Comparison of ENCODE assay signal across 10 mouse cellular contexts in genomic region chr17:47946921-47947420, GRCm38 (mm10). TPM values are rescaled to one million over a fixed set of nuclear protein-coding genes. Genes with fewer than 3 reads are reported as not detected.
DNase-seq lines count a peak whose midpoint lies in the region; ATAC-seq lines count a peak whose summit lies in the region.
"Had no signal": no experiment of that assay in that cellular context is flagged by ENCODE, and none has a peak within 500 bp of the region (broad histone marks: within the 10 kb centered on the region; RNA-seq: fewer than 3 reads in every experiment).

No protein-coding gene starts in this region.

- no peak overlapping the region for H3K9ac ChIP-seq in forebrain, embryonic 14.5 days (ENCODE audit: low read length)
- H3K9ac ChIP-seq in lung, embryonic 15.5 days: peak overlapping the region; percentile 32; the same call in 1 of the 2 replicates

- H3K27me3 ChIP-seq in forebrain, embryonic 14.5 days (replicated peaks; ENCODE audit: control insufficient read depth, insufficient read depth, low read length): no peaks in the 10 kb centered on the region; the same call in 1 of the 2 replicates
- H3K27me3 ChIP-seq in lung, embryonic 15.5 days: no peaks in the 10 kb centered on the region
- H3K27me3 ChIP-seq in splenic B cell, adult 2 months (ENCODE audit: control insufficient read depth, insufficient read depth, low read length, poor library complexity, severe bottlenecking): no peaks in the 10 kb centered on the region; the same call in none of the 2 replicates

- H3K27ac ChIP-seq in forebrain, embryonic 14.5 days (ENCODE audit: low read depth, low read length): no peak overlapping the region
- H3K27ac ChIP-seq in lung, embryonic 15.5 days: peak overlapping the region; percentile 55

- H3K4me1 ChIP-seq in forebrain, embryonic 14.5 days (ENCODE audit: control insufficient read depth, insufficient read depth, low read length): peaks cover 15% of the 10 kb centered on the region
- peaks cover 12% of the 10 kb centered on the region; the same call in 1 of the 2 replicates for H3K4me1 ChIP-seq in lung, embryonic 15.5 days

- H3K9me3 ChIP-seq in forebrain, embryonic 14.5 days (replicated peaks; ENCODE audit: control insufficient read depth, low read length): no peaks in the 10 kb centered on the region
- H3K9me3 ChIP-seq in lung, embryonic 15.5 days: no peaks in the 10 kb centered on the region

- peak overlapping the region; percentile 25; the same call in 1 of the 2 replicates for H3K4me2 ChIP-seq in forebrain, embryonic 14.5 days (ENCODE audit: low read length)
- peak overlapping the region; percentile 45 for H3K4me2 ChIP-seq in lung, embryonic 15.5 days

- no peaks in the 10 kb centered on the region for H3K36me3 ChIP-seq in forebrain, embryonic 14.5 days (ENCODE audit: control insufficient read depth, insufficient read depth, low read length)
- H3K36me3 ChIP-seq in lung, embryonic 15.5 days: no peaks in the 10 kb centered on the region
- H3K36me3 ChIP-seq in splenic B cell, adult 2 months (ENCODE audit: control insufficient read depth, insufficient read depth, low read length, poor library complexity, severe bottlenecking): no peaks in the 10 kb centered on the region

- H3K4me3 ChIP-seq in forebrain, embryonic 14.5 days (ENCODE audit: low read depth, low read length): no peak overlapping the region
- H3K4me3 ChIP-seq in lung, embryonic 15.5 days: peak overlapping the region; percentile 15

- 4% methylated on average over 14 of the region's 14 CpGs for WGBS in forebrain, embryonic 14.5 days
- WGBS in lung, embryonic 15.5 days: 12% methylated on average over 14 of the region's 14 CpGs

- peak; percentile 17 to 33 for DNase-seq in kidney, postnatal 4 days
- no peak for DNase-seq in kidney, adult 8-10 months
- no peak for DNase-seq in forebrain, embryonic 14.5 days (ENCODE audit: low spot score)
- peak; percentile 72 for DNase-seq in splenic B cell, adult 2 months (ENCODE audit: low read depth, low spot score)
- DNase-seq in gastrocnemius, adult 18-20 months (ENCODE audit: low spot score): no peak
- no peak for DNase-seq in frontal cortex, postnatal 36 days (ENCODE audit: low spot score in 2 of 2)
- DNase-seq: adrenal gland, adult 2 months; heart, postnatal 36 days had no signal

- no peak for ATAC-seq in forebrain, embryonic 14.5 days
- ATAC-seq in lung, embryonic 15.5 days (ENCODE audit: borderline replicate concordance, extremely low read depth, low FRiP score, low TSS enrichment): peak; percentile 74; the same call in 1 of the 2 replicates
- ATAC-seq in inflammation-experienced regulatory T-cells, adult 6 months: no peak

RNA-seq across cellular contexts. Expression of gene Foxp4, which starts 22.5 kb away (rescaled TPM):
- 20.3 and 29.9 TPM in 2 replicates for polyA plus RNA-seq in forebrain, embryonic 14.5 days (2014; fragmentation: Nextera tagmentation; extraction: Ambion mirVana)
- 23.7 and 24.1 TPM in 2 replicates for polyA plus RNA-seq in lung, embryonic 15.5 days (2015; fragmentation: Nextera tagmentation; extraction: Ambion mirVana)
- 1 to 10 TPM; 1.9 to 5.7 (median 4.4) TPM for polyA plus RNA-seq in inflammation-experienced regulatory T-cells, adult 6 months (2017; shearing (Covaris generic))
- 1 to 10 TPM; 7.5 TPM for total RNA-seq in gastrocnemius, adult 18-20 months (2021)

Comparison
In these comparisons a context has a peak if more than half of its experiments do, and no peak if none do; other contexts are left out.
1. DNase-seq: peak in kidney, postnatal 4 days (2 of 2) and splenic B cell, adult 2 months (single experiment); none in kidney, adult 8-10 months (0 of 2), forebrain, embryonic 14.5 days (single experiment), gastrocnemius, adult 18-20 months (single experiment) and frontal cortex, postnatal 36 days (0 of 2).